Mouse (Mus musculus): ENCODE results near the gene Arhgap35.
"Not testable (repeated sequence)": the region's sequence is repeated elsewhere in the genome, so short reads cannot be mapped to it uniquely, and the experiment has no call there.

The Arhgap35 gene

DNA sequence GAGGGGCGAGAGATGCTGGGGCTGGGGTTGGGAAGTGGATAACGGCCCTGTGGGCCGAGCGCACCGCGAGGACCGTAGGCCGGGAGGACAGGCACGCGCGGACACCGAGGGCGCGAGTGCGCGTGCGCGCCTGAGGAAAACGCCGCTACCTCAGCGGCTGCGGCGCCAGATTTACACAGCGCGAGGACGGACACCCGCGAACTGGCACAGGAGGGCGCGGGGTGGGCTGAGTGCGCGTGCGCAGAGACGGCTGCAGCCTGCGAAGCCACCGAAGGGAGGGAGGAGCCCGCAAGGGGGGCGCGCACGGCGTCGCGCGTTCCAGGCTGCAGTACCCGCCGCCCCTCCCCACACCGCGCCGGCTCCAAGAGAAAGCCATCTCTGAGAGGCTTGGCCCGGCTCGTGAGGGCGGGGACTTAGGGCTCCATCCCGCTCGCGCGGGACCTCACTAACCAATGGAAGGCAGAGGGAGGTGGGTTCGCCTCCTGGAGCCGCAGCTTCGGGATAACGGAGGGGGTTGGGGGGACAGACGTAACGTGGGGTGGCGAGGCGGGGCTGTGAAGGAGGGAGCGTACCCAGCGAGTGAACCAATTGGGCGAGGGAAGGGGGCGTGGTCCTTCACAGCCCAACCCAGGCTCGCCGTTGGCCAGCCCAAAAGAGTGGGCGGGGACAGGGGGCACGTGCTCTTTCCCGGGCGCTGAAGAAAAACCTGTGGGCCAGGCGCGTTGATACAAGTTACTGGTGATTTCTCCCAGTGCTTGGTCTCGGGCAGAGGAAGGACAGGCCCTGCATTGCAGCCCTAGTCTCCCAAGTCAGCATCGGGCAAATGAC is at the start of gene Arhgap35:
Gene Arhgap35 (minus strand): TSS at position 106 of the 828 bp plus-strand sequence.
- in situ Hi-C loops (cut with MboI; ENCODE audit: unreplicated experiment in 2 of 2) = loop anchor here (5.0 kb wide), 4 partner anchors 48 to 323 kb away; partner anchors contain the start of gene Sae1 (in 1 of the 2)

DNA sequence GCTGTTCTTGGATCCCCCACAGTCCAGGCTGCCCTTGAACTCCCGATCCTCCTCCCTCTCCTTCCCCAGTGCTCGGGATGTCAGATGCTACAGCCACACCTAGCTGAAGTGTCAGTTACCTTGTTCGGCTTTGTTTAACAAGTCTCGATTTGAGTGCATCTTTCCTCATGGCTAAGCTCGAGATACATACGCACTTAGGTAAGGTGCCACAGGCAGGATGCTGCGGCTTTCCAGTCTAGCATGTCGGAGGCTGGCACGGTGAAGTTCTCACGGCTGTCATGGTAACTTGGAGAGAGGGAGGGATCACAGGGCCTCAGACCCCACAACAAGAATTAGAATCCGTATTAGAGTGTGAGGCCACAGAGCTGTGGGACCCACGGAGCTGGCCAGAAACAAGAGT is 29.5 kb upstream of the Arhgap35 start:
- in situ Hi-C loops (cut with MboI; ENCODE audit: unreplicated experiment in 2 of 2) = no loop called here

DNA sequence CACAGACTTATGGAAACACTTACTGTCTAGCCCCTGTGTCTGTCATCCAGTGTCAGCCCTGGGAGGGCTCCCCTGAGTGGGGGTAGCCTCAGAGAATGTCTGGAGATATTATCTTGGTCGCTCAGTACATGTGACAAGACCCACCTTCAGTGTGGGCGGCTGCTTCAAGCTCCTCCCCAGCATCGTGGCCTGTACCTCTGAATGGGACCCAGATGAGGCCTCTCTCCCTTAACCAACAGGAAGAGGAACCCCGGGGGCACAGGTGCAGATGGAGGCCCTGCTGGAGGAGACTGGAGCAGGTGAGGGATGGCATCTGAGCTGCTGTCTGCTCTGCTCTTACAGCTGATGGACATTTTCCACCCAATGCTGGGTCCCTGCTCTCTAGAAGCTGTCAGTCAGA is 28.3 kb upstream of the Arhgap35 start:
- in situ Hi-C loops (cut with MboI; ENCODE audit: unreplicated experiment in 2 of 2) = not testable (repeated sequence)

DNA sequence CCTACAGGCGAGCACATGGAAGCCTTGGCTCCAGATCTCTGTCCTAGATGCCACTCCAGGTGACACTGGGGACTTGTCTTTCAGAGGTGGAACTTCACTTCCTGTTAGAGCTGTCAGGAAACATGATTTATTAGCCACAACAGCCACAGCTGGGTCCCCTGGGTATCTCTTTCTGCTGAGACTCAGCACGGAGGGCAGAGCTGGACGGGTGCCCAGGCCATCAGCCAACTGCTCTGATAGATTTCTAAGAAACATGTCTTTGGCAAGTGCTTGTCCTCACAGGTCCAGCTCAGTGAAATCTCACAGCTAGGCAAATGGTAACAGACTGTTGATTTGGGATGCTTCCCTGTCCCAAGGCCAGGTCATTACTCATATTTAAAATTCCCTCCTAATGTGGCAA is 24.2 kb upstream of the Arhgap35 start:
- in situ Hi-C loops (cut with MboI; ENCODE audit: unreplicated experiment in 2 of 2) = loop anchor here in 1 of 2 experiments (5.0 to 10.0 kb wide), 2 partner anchors 246 to 273 kb away; no protein-coding TSS in a partner anchor

DNA sequence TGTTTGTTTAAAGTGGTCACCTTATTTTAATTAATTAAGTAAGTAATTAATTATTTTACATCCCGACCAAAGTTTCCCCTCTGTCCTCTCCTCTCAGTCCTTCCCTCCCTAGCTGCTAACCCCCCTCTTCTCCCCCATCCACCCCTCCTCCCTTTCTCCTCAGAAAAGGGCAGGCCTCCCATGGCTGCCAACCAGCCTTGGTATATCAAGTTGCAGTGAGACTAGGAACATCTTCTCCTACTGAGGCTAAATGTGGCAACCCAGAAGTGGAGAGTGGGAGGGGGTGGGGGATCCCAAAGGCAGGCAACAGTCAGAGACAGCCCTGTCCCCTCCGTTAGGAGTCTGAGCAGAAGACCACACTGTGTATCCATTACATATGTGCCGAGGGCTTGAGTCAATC is 20.3 kb upstream of the Arhgap35 start:
- in situ Hi-C loops (cut with MboI; ENCODE audit: unreplicated experiment in 2 of 2) = loop anchor here in 1 of 2 experiments (5.0 to 10.0 kb wide), 2 partner anchors 250 to 277 kb away; no protein-coding TSS in a partner anchor

DNA sequence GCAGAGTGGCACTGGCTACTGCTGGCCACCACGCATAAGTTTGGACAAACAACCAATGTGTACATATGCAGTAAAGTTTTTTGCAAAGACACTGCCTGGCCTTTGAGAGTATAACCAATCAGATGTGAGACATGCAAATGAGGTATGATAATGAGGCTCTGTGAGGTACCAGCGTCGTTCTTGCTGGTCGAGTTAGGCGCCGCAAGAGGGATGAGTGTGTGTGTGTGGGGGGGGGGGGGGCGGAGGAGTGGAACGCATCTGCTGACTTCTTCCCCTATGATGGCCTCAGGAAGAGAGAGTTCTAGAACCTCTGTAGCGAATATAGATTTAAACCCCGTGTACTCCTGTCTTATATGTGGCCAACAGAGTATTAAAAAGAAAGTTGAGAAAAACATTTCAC is 19.1 kb upstream of the Arhgap35 start:
- in situ Hi-C loops (cut with MboI; ENCODE audit: unreplicated experiment in 2 of 2) = loop anchor here (5.0 to 10.0 kb wide), 4 partner anchors 58 to 251 kb away; no protein-coding TSS in a partner anchor

DNA sequence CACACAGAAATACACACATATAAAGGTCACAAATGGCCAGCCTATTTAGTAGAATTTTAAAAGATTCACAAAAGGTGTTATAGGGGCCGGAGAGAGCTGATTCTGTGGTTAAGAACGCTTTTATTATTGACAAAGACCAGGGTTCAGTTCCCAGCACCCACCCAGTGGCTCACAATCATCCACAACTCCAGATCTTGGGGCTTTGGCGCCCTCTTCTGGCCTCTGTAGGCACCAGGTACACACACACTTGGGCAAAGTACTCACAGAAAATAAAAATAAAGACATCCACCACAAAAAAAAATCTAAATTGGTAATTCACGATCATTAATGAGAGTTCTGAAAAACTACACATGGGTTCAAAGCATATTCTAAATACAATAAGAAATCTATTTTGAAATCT is 17.1 kb upstream of the Arhgap35 start:
- in situ Hi-C loops (cut with MboI; ENCODE audit: unreplicated experiment in 2 of 2) = loop anchor here (5.0 to 10.0 kb wide), 4 partner anchors 60 to 253 kb away; no protein-coding TSS in a partner anchor

DNA sequence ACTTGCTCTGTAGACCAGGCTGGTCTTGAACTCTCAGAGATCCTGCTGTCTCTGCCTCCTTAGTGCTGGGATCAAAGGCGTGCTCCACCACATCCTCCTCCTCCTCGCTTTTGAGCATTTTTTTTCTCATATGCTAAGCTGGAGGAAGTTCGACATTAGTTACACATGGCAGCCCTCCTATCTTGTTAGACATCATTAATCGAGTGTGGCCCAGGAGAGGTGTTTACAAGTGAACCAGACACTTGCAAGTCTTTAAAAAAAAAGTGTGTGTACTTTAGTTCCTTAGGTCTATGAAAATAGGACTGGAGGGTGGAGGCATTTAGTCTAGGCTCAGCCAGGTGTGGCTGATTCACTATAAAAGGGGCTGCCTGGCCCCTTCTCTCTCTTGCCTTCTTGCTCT is 16.2 kb upstream of the Arhgap35 start:
- in situ Hi-C loops (cut with MboI; ENCODE audit: unreplicated experiment in 2 of 2) = loop anchor here (5.0 to 10.0 kb wide), 4 partner anchors 61 to 254 kb away; no protein-coding TSS in a partner anchor

DNA sequence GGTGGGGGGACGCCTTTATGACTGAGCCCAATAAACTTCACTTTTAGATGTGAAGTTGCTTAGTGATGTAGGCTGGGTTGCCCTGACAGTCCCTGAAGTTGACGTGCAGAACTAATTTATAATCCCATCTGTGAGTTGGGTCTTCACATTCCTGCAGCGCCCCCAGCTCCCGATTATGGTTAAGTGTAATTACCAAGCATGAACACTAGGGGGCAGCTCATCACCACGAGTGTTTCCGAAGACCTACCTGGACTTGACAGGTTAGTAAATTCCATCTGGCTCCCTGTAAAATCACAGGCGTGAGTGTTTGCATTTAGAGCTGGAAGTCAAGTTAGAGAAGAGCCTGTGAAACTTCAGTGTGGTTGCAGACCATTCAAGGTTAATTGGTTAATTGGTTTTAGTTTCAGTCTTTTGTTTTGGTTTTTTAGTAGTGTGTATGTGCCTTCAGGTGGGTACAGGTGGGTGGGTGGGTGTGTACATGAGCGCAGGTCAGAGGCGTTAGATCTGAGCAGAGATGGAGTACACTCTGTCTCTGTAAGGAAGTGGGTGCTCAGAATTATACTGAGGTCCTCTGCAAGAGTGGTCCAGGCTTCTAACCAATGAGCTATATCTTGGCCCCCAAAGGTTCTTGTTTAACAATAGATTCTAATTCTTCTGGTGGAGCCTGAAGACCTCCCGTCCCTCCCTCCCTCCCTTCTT is 15.0 kb upstream of the Arhgap35 start:
- in situ Hi-C loops (cut with MboI; ENCODE audit: unreplicated experiment in 2 of 2) = loop anchor here (5.0 to 10.0 kb wide), 6 partner anchors 63 to 275 kb away; partner anchors contain the start of genes Ptgir (in 1 of the 2) and Sae1 (in 1 of the 2)

DNA sequence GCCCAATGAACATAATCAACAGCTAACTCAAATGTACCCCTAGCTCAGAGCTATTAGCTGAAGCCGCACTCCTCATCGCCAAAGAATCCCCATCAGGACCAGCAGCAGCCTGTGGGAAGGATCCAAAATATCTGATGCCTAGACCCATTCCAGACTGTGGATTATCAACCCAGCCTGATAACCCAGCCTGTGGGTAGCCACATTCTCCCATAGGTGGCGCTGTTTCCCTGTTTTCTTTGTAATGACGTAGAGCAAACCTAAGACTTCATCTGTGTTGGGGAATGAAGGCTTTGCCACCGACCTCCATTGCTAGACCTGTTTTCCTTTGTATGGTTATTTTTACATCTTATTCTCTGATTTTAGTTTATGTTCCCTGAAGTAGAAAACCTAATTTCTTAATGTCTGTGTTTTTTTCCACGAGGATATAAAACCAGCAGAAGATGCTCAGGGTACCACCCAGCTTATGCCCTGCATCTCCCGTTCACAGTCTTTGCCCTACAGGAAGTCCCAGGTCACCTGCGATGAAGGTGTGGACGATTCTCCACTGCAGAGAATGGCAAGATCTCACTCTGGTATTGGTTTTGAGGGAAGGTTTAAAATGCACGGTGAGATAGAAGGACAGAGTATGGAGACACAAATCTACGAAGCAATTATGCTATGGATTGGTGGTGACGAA is 13.4 kb upstream of the Arhgap35 start:
- in situ Hi-C loops (cut with MboI; ENCODE audit: unreplicated experiment in 2 of 2) = loop anchor here in 1 of 2 experiments (5.0 to 10.0 kb wide), 3 partner anchors 179 to 277 kb away; partner anchors contain the start of genes Ptgir and Sae1

DNA sequence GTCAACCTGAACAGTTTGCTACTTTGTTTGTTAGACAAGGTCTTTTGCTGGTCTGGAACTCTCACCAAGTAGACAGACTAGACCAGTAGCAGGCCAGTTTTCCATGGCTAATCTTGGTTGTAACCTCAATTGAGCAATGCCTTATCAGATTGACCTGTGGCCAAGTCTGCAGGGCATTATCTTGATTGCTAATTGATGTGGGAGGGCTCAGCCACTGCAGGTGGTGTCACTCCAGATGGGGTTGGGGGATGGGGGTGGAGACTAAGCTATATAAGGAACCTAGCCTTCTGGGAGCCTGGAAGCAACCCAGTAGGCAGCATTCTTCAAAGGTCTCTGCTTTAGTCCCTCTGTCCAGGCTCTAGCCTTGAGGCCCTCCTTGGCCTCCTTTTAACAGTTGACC is 8.9 kb upstream of the Arhgap35 start:
- in situ Hi-C loops (cut with MboI; ENCODE audit: unreplicated experiment in 2 of 2) = loop anchor here in 1 of 2 experiments (10.0 kb wide), 2 partner anchors 239 to 281 kb away; partner anchors contain the start of genes Ptgir and Sae1

DNA sequence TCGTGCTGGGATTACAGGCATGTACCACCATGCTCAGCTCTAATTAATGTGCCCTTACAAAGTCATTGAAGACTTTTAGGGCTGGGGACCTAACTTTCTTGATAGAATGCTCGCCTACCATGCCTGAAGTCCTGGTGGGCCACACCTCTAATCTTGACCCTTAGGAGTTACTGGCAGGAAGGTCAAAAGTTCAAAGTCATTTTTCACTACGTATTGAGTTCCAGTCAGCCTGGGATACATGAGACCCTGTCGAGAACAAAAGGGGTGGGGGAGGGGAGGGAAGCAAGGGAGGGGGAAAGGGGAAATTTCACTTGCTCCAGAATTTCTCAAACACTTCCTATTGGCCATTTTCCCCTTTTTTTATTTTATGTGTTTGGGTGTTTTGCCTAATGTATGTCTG is 8.3 kb upstream of the Arhgap35 start:
- in situ Hi-C loops (cut with MboI; ENCODE audit: unreplicated experiment in 2 of 2) = loop anchor here in 1 of 2 experiments (10.0 kb wide), 2 partner anchors 238 to 282 kb away; partner anchors contain the start of genes Ptgir and Sae1

DNA sequence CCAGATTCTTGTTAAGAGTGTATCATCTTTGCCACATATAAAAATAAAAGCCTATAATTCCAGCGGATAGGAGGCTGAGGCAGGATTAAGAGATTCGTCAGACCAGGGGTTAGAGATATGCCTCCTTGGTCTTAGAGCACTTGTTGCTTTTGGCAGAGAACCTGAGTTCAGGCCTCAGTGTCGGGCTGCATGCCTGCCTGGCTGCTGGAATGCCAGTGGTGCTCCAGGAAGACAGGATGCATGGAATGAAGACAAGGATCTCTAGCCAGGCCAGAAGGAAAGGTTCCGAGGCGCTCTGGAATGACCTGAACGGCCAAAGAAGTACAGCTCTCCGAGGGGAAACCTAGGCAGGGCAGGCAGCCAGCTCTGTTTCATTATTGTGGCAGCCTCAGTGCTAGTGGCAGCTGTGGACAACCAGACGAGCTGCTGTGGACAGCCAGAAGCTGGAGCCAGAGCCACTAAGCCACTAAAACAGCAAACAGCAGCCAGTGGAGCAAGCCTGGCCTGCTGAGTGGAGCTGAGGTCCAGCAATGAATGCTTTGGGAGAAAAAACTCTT is 6.4 kb upstream of the Arhgap35 start:
- in situ Hi-C loops (cut with MboI; ENCODE audit: unreplicated experiment in 2 of 2) = loop anchor here in 1 of 2 experiments (10.0 kb wide), 2 partner anchors 236 to 284 kb away; partner anchors contain the start of genes Ptgir and Sae1

DNA sequence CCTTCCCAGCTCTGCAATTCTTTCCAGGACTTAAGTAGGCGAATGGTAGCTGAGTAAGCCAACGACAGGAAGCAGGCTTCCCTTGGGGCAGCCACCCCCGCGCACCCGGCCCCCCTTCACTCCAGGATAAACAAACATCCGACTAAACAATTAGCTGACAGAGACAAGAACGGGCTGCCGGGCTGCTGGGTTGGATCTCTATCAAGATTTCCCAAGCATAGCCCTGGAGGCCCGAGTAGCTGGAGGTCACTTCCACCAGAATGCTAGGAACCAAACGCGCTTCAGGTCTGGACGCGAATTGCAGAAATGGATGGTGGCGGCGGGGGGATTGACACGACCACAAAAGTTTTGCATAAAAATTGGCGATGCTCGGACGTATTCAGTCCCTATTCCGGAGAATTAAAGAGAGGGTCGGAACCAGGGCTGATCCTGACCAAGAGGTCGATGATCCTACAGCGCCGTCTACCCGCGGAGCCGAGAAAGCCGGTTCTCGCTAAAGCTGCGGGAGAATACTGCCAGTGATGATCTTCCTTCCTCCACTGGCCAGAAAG is 3.9 kb upstream of the Arhgap35 start:
- in situ Hi-C loops (cut with MboI; ENCODE audit: unreplicated experiment in 2 of 2) = loop anchor here (5.0 kb wide), 3 partner anchors 111 to 326 kb away; partner anchors contain the start of gene Sae1 (in 1 of the 2)

DNA sequence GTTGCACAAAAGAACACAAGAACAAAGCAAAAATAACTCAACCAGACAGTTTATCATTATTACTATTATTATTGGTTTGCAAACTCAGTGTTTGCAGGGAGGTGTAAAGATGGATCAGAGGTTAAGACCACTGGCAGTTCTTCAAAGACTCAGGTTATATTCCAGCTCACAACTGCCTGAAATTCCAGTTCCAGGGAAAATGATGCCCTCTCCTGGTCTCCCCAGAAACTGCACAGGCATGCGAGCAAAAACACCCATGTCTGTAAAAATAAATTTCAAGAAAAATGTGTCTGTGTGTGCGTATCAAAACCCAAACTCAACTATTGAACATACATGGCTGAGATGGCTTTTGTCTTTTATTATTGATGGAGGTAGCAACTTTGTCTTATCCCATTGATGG is 2.3 kb upstream of the Arhgap35 start:
- in situ Hi-C loops (cut with MboI; ENCODE audit: unreplicated experiment in 2 of 2) = loop anchor here (5.0 kb wide), 3 partner anchors 110 to 325 kb away; partner anchors contain the start of gene Sae1 (in 1 of the 2)

DNA sequence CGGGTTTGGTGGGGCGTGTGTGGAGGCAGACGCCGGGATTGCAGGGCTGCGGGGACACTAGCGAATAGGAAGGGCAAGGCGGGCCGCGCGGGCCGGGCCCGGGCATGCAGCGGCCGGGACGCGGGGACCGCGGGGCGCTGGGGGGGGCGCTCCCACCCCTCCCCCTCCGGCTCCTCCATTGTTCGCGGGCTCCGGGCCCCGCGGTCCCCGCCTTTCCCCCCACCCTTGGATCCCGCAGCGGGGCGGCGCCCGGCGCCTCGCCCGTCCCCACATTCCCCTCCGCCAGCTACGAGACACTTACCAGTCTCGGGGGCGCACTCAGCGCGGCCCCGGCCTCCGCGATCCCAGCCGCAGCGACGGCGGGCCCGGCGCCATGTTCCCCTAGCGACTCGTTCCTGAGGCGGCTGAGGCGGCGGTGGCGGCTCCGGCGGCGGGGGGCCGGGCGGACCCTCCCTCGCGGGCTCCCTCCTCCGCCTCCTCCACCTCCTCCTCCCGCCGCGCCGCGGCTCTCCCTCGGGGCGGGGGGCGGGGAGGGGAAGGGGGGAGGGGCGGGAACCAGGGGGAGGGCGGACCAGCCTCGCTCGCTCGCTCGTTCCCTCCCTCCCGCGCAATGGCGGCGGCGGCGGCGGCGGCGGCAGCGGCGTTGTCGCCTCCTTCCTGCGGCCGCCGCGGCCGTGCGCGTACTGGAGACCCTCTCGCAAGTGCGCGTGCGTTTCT is 464 bp downstream of the Arhgap35 start:
- in situ Hi-C loops (cut with MboI; ENCODE audit: unreplicated experiment in 2 of 2) = loop anchor here in 1 of 2 experiments (5.0 kb wide), 1 partner anchor 47 kb away; no protein-coding TSS in a partner anchor

DNA sequence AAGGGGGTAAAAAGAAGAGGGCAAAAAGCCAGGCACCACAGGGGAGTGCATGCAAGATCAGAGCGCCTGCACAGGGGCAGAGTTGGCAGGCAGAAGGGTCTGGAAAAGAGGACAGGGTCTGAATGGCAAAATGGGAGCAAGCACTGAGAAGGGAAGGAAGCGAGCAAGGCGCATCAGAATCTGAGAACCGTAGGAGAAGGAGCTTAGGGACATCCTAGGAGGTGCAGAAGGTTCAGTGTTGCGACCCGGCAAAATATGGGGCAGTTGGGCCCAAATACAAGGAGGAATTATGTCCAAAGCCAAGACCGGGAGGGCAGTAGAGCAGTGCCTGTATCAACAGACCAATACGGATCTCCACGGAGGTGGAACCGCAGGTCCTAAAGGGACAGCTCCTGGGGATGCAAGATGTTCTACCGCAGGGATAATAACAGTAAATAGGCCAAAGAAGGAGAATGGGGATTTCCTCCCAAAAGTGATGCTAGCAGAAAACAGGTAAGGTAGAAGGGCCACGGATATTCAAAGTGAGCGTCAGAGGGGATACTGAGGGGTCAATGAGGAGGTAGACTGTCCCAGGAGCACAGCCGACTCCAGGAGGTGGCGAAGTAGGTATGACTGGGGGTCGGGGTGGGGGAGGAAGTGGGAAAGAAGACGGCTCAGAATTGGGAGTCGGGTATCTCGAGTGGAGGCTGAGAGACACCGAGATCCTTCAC is 1.2 kb downstream of the Arhgap35 start:
- in situ Hi-C loops (cut with MboI; ENCODE audit: unreplicated experiment in 2 of 2) = loop anchor here in 1 of 2 experiments (5.0 kb wide), 1 partner anchor 46 kb away; no protein-coding TSS in a partner anchor

DNA sequence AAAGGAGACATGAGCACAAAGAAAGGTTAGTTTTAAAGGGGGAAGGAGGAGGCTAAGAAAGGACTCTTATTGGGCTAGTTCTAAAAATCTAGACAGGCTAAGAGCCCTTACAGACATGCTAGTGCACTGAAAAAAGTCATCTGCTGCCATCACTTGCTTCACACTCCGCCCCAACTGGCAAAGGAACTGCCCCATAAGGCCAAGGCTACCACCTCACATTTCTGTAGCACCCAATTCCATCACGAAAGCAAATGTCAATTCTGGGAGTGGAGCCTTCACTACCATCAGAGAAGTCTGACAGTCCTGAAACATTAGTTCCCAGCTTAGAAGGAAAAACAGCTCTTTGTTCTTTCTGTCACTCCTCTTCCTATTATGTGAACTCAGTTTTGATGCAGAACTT is 4.4 kb downstream of the Arhgap35 start:
- in situ Hi-C loops (cut with MboI; ENCODE audit: unreplicated experiment in 2 of 2) = loop anchor here in 1 of 2 experiments (5.0 kb wide), 1 partner anchor 43 kb away; no protein-coding TSS in a partner anchor

Data from v-Abl transformed pro-B cells (cell line).